In the genomic region with DNA sequence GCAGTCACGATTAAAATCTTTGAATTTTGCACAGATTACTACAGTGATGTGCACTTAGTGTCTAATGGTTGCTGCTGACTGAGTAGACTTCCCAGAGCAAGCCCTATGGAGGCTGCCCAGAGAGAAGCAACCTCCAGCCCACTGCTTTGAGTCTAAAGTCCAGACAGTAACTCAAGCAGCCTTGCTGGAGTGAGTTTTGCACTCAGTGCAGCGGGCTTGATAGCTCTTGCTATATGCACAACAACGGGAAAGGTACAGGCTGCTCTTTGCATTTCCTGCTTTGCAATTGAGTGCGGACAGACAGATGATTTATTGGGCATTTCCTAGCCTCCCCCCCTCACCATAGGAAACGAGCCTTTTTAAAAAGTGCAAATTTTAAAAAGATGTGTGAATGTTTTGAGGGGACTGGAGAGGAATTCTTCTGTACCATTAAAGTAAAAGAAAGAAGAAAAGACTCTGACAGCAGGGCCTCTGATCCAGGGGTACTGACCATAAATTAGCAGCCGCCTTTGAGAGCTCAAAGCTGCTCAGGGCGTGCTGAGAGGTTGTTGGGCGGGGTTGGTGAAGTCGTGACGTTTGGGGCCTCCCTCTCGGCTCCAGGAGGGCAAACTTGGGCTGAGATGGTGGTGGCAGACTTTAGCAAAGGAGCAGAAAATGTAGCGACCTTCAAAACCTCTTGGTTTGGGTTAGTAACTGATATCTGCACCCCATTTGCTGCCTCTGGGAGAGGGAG, we compare ENCODE assay signal across 9 mouse cellular contexts.
DNase-seq lines count a peak whose midpoint lies in the region; ATAC-seq lines count a peak whose summit lies in the region.
"Had no signal": no experiment of that assay in that cellular context is flagged by ENCODE, and none has a peak within 500 bp of the region (broad histone marks: within the 10 kb centered on the region; RNA-seq: fewer than 3 reads in every experiment).

No protein-coding gene starts in this region.

- peaks cover 52% of the 10 kb centered on the region for H3K4me1 ChIP-seq in midbrain, embryonic 12.5 days
- H3K4me1 ChIP-seq in midbrain, embryonic 11.5 days (ENCODE audit: control insufficient read depth, insufficient read depth, low read length) = peaks cover 27% of the 10 kb centered on the region
- peaks cover 65% of the 10 kb centered on the region for H3K4me1 ChIP-seq in kidney, embryonic 15.5 days
- H3K4me1 ChIP-seq in stomach, embryonic 14.5 days (ENCODE audit: control insufficient read depth, insufficient read depth, low read length) = peaks cover 21% of the 10 kb centered on the region

- no peaks in the 10 kb centered on the region for H3K27me3 ChIP-seq in midbrain, embryonic 12.5 days
- no peaks in the 10 kb centered on the region for H3K27me3 ChIP-seq in midbrain, embryonic 11.5 days (ENCODE audit: control insufficient read depth, insufficient read depth, low read length)
- H3K27me3 ChIP-seq in kidney, embryonic 15.5 days = no peaks in the 10 kb centered on the region
- no peaks in the 10 kb centered on the region for H3K27me3 ChIP-seq in stomach, embryonic 14.5 days (ENCODE audit: control insufficient read depth, insufficient read depth, low read length)

- no peak overlapping the region for H3K4me3 ChIP-seq in midbrain, embryonic 12.5 days
- no peak overlapping the region for H3K4me3 ChIP-seq in midbrain, embryonic 11.5 days (ENCODE audit: low read depth, low read length)
- no peak overlapping the region for H3K4me3 ChIP-seq in kidney, embryonic 15.5 days (replicated peaks)
- H3K4me3 ChIP-seq in stomach, embryonic 14.5 days (ENCODE audit: low read depth, low read length) = no peak overlapping the region

- ATAC-seq in midbrain, embryonic 12.5 days (ENCODE audit: low FRiP score, low read depth) = no peak; the same call in 1 of the 2 replicates
- no peak for ATAC-seq in midbrain, embryonic 11.5 days (ENCODE audit: low FRiP score)
- ATAC-seq in kidney, embryonic 15.5 days (replicated peaks; ENCODE audit: low FRiP score) = peak; percentile 71
- ATAC-seq in stomach, embryonic 14.5 days (ENCODE audit: insufficient number of reproducible peaks, insufficient read depth, low FRiP score, low read depth) = peak; percentile 68; the same call in 1 of the 2 replicates
- ATAC-seq in erythroid progenitor cell, adult 5-6 weeks (replicated peaks; ENCODE audit: low FRiP score, poor library complexity, severe bottlenecking) = no peak

- 25% methylated on average over 12 of the region's 12 CpGs for WGBS in midbrain, embryonic 12.5 days
- WGBS in midbrain, embryonic 11.5 days = 30% methylated on average over 12 of the region's 12 CpGs
- 8% methylated on average over 12 of the region's 12 CpGs for WGBS in kidney, embryonic 15.5 days
- WGBS in stomach, embryonic 14.5 days = 15% methylated on average over 12 of the region's 12 CpGs

- DNase-seq in adrenal gland, postnatal 10 days = peak; percentile 60
- DNase-seq in adrenal gland, postnatal 25 days = no peak
- DNase-seq in midbrain, embryonic 11.5 days (ENCODE audit: low spot score, missing footprints) = no peak
- no peak for DNase-seq in layer of hippocampus, postnatal 36 days
- DNase-seq: spleen, adult 18-20 months had no signal

- H3K27ac ChIP-seq in midbrain, embryonic 12.5 days (replicated peaks) = peak overlapping the region; percentile 21; the same call in 1 of the 2 replicates
- H3K27ac ChIP-seq in midbrain, embryonic 11.5 days (ENCODE audit: low read depth, low read length) = no peak overlapping the region; the same call in 1 of the 2 replicates
- peak overlapping the region; percentile 93 for H3K27ac ChIP-seq in kidney, embryonic 15.5 days
- H3K27ac ChIP-seq in stomach, embryonic 14.5 days (ENCODE audit: low read length) = peak overlapping the region; percentile 34; the same call in 1 of the 2 replicates

- H3K4me2 ChIP-seq in midbrain, embryonic 12.5 days (replicated peaks) = no peak overlapping the region
- no peak overlapping the region for H3K4me2 ChIP-seq in midbrain, embryonic 11.5 days
- H3K4me2 ChIP-seq in kidney, embryonic 15.5 days = peak overlapping the region; percentile 24; the same call in 1 of the 2 replicates
- no peak overlapping the region for H3K4me2 ChIP-seq in stomach, embryonic 14.5 days (replicated peaks; ENCODE audit: low read depth, low read length)

- H3K36me3 ChIP-seq in midbrain, embryonic 12.5 days = no peaks in the 10 kb centered on the region
- H3K36me3 ChIP-seq in midbrain, embryonic 11.5 days (ENCODE audit: control insufficient read depth, insufficient read depth, low read length) = no peaks in the 10 kb centered on the region
- H3K36me3 ChIP-seq in kidney, embryonic 15.5 days = no peaks in the 10 kb centered on the region
- no peaks in the 10 kb centered on the region for H3K36me3 ChIP-seq in stomach, embryonic 14.5 days (ENCODE audit: control insufficient read depth, insufficient read depth, low read length)

- H3K9me3 ChIP-seq in midbrain, embryonic 12.5 days = no peaks in the 10 kb centered on the region
- no peaks in the 10 kb centered on the region; the same call in 1 of the 2 replicates for H3K9me3 ChIP-seq in midbrain, embryonic 11.5 days (ENCODE audit: control insufficient read depth, low read length)
- 0 out of 2 replicates have a peak, but pooled peaks cover 5% of the 10 kb centered on the region for H3K9me3 ChIP-seq in kidney, embryonic 15.5 days (replicated peaks)
- H3K9me3 ChIP-seq in stomach, embryonic 14.5 days (ENCODE audit: control insufficient read depth, low read depth, low read length) = peaks cover 6% of the 10 kb centered on the region; the same call in 1 of the 2 replicates

- no peak overlapping the region for H3K9ac ChIP-seq in midbrain, embryonic 12.5 days (replicated peaks)
- H3K9ac ChIP-seq in midbrain, embryonic 11.5 days (ENCODE audit: low read length) = no peak overlapping the region
- H3K9ac ChIP-seq in kidney, embryonic 15.5 days = no peak overlapping the region
- no peak overlapping the region for H3K9ac ChIP-seq in stomach, embryonic 14.5 days (replicated peaks; ENCODE audit: low read depth, low read length)

Comparison
In these comparisons a context has a peak if more than half of its experiments do, and no peak if none do; other contexts are left out.
1. ATAC-seq: peak in kidney, embryonic 15.5 days (single experiment) and stomach, embryonic 14.5 days (single experiment); none in midbrain, embryonic 12.5 days (single experiment), midbrain, embryonic 11.5 days (single experiment) and erythroid progenitor cell, adult 5-6 weeks (single experiment).